Mouse (Mus musculus): ENCODE data around the gene Nfia. TPM values are rescaled to one million over a fixed set of nuclear protein-coding genes. Genes with fewer than 3 reads are reported as not detected.

Gene Nfia
- polyA plus RNA-seq, 1 experiment = 1.4 TPM

GRCm38 (mm10) chr4:98044611-98045010 is 272.1 kb downstream of the Nfia start:
- Histone ChIP-seq H3K4me1 (ENCODE audit: control insufficient read depth, insufficient read depth, low read length) (no peaks in the 10 kb centered on the region), H3K9ac (ENCODE audit: low read depth, poor library complexity, severe bottlenecking) (no peak overlapping the region), H3K4me3 (ENCODE audit: low read depth, low read length) (no peak overlapping the region), H3K27ac (ENCODE audit: insufficient read depth, low read length) (no peak overlapping the region), H3K9me3 (replicated peaks; ENCODE audit: control insufficient read depth, insufficient read depth, low read length, poor library complexity, severe bottlenecking) (no peaks in the 10 kb centered on the region), H3K27me3 (ENCODE audit: control insufficient read depth, insufficient read depth, low read length, poor library complexity, severe bottlenecking) (no peaks in the 10 kb centered on the region), H3K36me3 (ENCODE audit: control insufficient read depth, insufficient read depth, low read length, poor library complexity, severe bottlenecking) (no peaks in the 10 kb centered on the region)
- TF ChIP-seq POLR2A (IDR thresholded peaks at IDR 0.05; ENCODE audit: insufficient read depth, low read length) = no peak
- no peak for TF ChIP-seq CTCF (IDR thresholded peaks at IDR 0.05; ENCODE audit: low read depth, low read length)
- TF ChIP-seq EP300 (IDR thresholded peaks at IDR 0.05; ENCODE audit: insufficient read depth, low read depth, low read length) = no peak

GRCm38 (mm10) chr4:98047369-98047768 is 274.8 kb downstream of the Nfia start:
- no peak overlapping the region for H3K4me3 ChIP-seq (ENCODE audit: low read depth, low read length)
- TF ChIP-seq EP300 (IDR thresholded peaks at IDR 0.05; ENCODE audit: insufficient read depth, low read depth, low read length) (no peak), CTCF (IDR thresholded peaks at IDR 0.05; ENCODE audit: low read depth, low read length) (no peak), POLR2A (IDR thresholded peaks at IDR 0.05; ENCODE audit: insufficient read depth, low read length) (no peak)
- no peaks in the 10 kb centered on the region for H3K36me3 ChIP-seq (ENCODE audit: control insufficient read depth, insufficient read depth, low read length, poor library complexity, severe bottlenecking)
- no peaks in the 10 kb centered on the region for H3K4me1 ChIP-seq (ENCODE audit: control insufficient read depth, insufficient read depth, low read length)
- H3K27ac ChIP-seq (ENCODE audit: insufficient read depth, low read length) = no peak overlapping the region
- no peaks in the 10 kb centered on the region for H3K27me3 ChIP-seq (ENCODE audit: control insufficient read depth, insufficient read depth, low read length, poor library complexity, severe bottlenecking)
- H3K9me3 ChIP-seq (replicated peaks; ENCODE audit: control insufficient read depth, insufficient read depth, low read length, poor library complexity, severe bottlenecking) = no peaks in the 10 kb centered on the region
- H3K9ac ChIP-seq (ENCODE audit: low read depth, poor library complexity, severe bottlenecking) = no peak overlapping the region

DNA sequence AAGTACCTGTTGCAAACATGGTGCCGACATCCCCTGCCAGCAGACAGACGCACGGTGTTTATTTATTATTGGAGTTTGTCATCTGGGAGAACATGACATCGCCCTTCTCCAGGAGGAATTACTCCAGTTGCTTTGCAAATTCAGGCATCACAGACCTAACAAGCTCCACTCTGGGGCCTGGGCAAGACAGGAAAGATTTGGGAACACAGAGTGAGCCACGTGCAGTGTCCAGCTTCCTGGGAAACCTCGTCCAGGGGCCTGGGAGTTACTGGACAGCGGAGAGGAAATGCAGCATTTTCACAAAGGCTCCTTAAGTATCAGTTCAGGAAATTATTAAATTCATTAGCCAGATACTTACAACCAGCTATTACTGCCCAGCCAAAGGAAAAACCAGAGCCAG is 277.1 kb downstream of the Nfia start:
- H3K9me3 ChIP-seq (replicated peaks; ENCODE audit: control insufficient read depth, insufficient read depth, low read length, poor library complexity, severe bottlenecking) = no peaks in the 10 kb centered on the region
- H3K9ac ChIP-seq (ENCODE audit: low read depth, poor library complexity, severe bottlenecking) = no peak overlapping the region
- no peak overlapping the region for H3K27ac ChIP-seq (ENCODE audit: insufficient read depth, low read length)
- H3K4me1 ChIP-seq (ENCODE audit: control insufficient read depth, insufficient read depth, low read length) = no peaks in the 10 kb centered on the region
- H3K36me3 ChIP-seq (ENCODE audit: control insufficient read depth, insufficient read depth, low read length, poor library complexity, severe bottlenecking) = no peaks in the 10 kb centered on the region
- no peaks in the 10 kb centered on the region for H3K27me3 ChIP-seq (ENCODE audit: control insufficient read depth, insufficient read depth, low read length, poor library complexity, severe bottlenecking)
- no peak overlapping the region for H3K4me3 ChIP-seq (ENCODE audit: low read depth, low read length)
- TF ChIP-seq CTCF (IDR thresholded peaks at IDR 0.05; ENCODE audit: low read depth, low read length) = no peak
- no peak for TF ChIP-seq EP300 (IDR thresholded peaks at IDR 0.05; ENCODE audit: insufficient read depth, low read depth, low read length)
- TF ChIP-seq POLR2A (IDR thresholded peaks at IDR 0.05; ENCODE audit: insufficient read depth, low read length) = no peak

- H3K4me3 ChIP-seq (ENCODE audit: low read depth, low read length) = no peak overlapping the region
- no peaks in the 10 kb centered on the region for H3K27me3 ChIP-seq (ENCODE audit: control insufficient read depth, insufficient read depth, low read length, poor library complexity, severe bottlenecking)
- no peak overlapping the region for H3K27ac ChIP-seq (ENCODE audit: insufficient read depth, low read length)
- no peaks in the 10 kb centered on the region for H3K4me1 ChIP-seq (ENCODE audit: control insufficient read depth, insufficient read depth, low read length)
- no peak for TF ChIP-seq POLR2A (IDR thresholded peaks at IDR 0.05; ENCODE audit: insufficient read depth, low read length)
- H3K36me3 ChIP-seq (ENCODE audit: control insufficient read depth, insufficient read depth, low read length, poor library complexity, severe bottlenecking) = no peaks in the 10 kb centered on the region
- no peak overlapping the region for H3K9ac ChIP-seq (ENCODE audit: low read depth, poor library complexity, severe bottlenecking)
- no peaks in the 10 kb centered on the region for H3K9me3 ChIP-seq (replicated peaks; ENCODE audit: control insufficient read depth, insufficient read depth, low read length, poor library complexity, severe bottlenecking)
Measured at GRCm38 (mm10) chr4:98050003-98050620, 277.6 kb downstream of the Nfia start.

DNA sequence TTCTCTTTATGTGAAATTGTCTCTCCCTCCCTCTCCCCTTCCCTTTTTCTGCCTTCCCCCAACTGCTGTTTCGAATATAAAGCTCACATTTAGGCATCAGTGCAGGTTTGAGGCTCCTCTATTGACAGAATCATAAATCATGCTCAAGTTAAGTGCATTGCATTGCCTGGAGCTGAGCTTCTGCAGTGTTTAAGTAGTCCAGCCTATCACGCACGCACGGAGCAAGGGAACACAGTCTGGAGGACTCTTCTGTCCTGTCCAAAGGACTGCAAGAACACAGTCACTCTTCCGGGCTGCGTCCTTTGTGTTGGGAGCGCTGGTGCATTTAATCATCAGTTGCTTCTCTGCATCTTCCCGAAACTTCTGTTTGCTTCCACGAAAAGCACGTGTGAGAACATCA is 278.2 kb downstream of the Nfia start:
- no peak overlapping the region for H3K4me3 ChIP-seq (ENCODE audit: low read depth, low read length)
- no peaks in the 10 kb centered on the region for H3K36me3 ChIP-seq (ENCODE audit: control insufficient read depth, insufficient read depth, low read length, poor library complexity, severe bottlenecking)
- TF ChIP-seq CTCF (IDR thresholded peaks at IDR 0.05; ENCODE audit: low read depth, low read length) = no peak
- no peak for TF ChIP-seq EP300 (IDR thresholded peaks at IDR 0.05; ENCODE audit: insufficient read depth, low read depth, low read length)
- H3K9me3 ChIP-seq (replicated peaks; ENCODE audit: control insufficient read depth, insufficient read depth, low read length, poor library complexity, severe bottlenecking) = no peaks in the 10 kb centered on the region
- no peaks in the 10 kb centered on the region for H3K27me3 ChIP-seq (ENCODE audit: control insufficient read depth, insufficient read depth, low read length, poor library complexity, severe bottlenecking)
- H3K9ac ChIP-seq (ENCODE audit: low read depth, poor library complexity, severe bottlenecking) = no peak overlapping the region
- H3K4me1 ChIP-seq (ENCODE audit: control insufficient read depth, insufficient read depth, low read length) = no peaks in the 10 kb centered on the region
- no peak overlapping the region for H3K27ac ChIP-seq (ENCODE audit: insufficient read depth, low read length)

DNA sequence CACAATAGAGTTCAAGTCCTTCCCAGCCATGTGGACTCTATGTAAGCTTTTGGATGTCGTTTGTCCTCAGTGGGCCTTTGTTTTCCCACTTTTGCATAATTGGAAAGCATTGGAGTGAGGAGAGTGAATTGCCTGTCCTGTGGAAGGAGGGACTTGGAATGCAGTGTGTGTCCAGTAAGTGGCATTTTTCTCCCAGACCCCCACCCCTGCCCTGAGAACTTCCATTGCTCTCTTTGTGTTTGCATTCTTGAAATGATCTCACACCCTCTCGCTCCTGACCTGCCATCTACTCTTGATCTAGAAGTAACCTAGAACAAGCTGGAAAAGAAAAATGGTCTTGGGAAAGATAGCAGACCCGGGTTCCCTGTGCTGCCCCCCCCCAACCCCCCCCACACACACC is 278.8 kb downstream of the Nfia start:
- Histone ChIP-seq H3K9ac (ENCODE audit: low read depth, poor library complexity, severe bottlenecking) (no peak overlapping the region), H3K27me3 (ENCODE audit: control insufficient read depth, insufficient read depth, low read length, poor library complexity, severe bottlenecking) (no peaks in the 10 kb centered on the region), H3K4me1 (ENCODE audit: control insufficient read depth, insufficient read depth, low read length) (no peaks in the 10 kb centered on the region), H3K36me3 (ENCODE audit: control insufficient read depth, insufficient read depth, low read length, poor library complexity, severe bottlenecking) (no peaks in the 10 kb centered on the region), H3K4me3 (ENCODE audit: low read depth, low read length) (no peak overlapping the region), H3K27ac (ENCODE audit: insufficient read depth, low read length) (no peak overlapping the region), H3K9me3 (replicated peaks; ENCODE audit: control insufficient read depth, insufficient read depth, low read length, poor library complexity, severe bottlenecking) (no peaks in the 10 kb centered on the region)
- TF ChIP-seq CTCF (IDR thresholded peaks at IDR 0.05; ENCODE audit: low read depth, low read length) (no peak), POLR2A (IDR thresholded peaks at IDR 0.05; ENCODE audit: insufficient read depth, low read length) (no peak), EP300 (IDR thresholded peaks at IDR 0.05; ENCODE audit: insufficient read depth, low read depth, low read length) (no peak)
